Mouse (Mus musculus): ENCODE measurements around the gene Resp18.

DNA sequence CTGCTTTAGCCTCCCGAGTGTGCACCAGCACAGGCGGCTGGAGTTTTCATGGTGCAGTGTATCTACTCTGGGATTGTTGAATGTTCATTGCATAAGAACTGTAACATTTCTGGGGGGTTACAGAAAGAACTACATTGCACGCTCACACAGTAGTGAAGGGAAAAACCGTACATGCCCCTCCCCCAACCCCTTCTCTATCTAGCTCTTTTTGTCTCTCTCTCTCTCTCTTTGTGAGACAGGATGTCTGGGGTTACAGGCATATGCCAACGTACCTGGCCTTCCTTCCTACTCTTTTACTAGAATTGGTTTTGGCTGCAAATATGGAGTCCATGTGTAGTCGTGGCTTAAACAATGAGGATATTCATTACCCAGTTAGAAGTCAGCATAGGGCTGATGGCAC, 55.3 kb downstream of the Resp18 start:
- TF ChIP-seq CTCF (IDR thresholded peaks at IDR 0.05; ENCODE audit: low read depth) (no peak), EP300 (IDR thresholded peaks at IDR 0.05; ENCODE audit: low read depth) (no peak)

All from liver, postnatal 0 days (tissue).